ENCODE assay signal across 12 mouse cellular contexts in genomic region chr11:79673072-79673471, GRCm38 (mm10).
DNase-seq lines count a peak whose midpoint lies in the region; ATAC-seq and TF ChIP-seq lines count a peak whose summit lies in the region.
"Had no signal": no experiment of that assay in that cellular context is flagged by ENCODE, and none has a peak within 500 bp of the region (broad histone marks: within the 10 kb centered on the region; RNA-seq: fewer than 3 reads in every experiment).

No protein-coding gene starts in this region.

- no peaks in the 10 kb centered on the region for H3K27me3 ChIP-seq in heart, embryonic 11.5 days (ENCODE audit: control insufficient read depth, insufficient read depth, low read length)
- no peaks in the 10 kb centered on the region for H3K27me3 ChIP-seq in CH12.LX (replicated peaks)
- H3K27me3 ChIP-seq: embryonic facial prominence, embryonic 15.5 days; neural tube, embryonic 15.5 days had no signal

- H3K4me1 ChIP-seq in heart, embryonic 11.5 days (ENCODE audit: control insufficient read depth, insufficient read depth, low read length), result peaks cover 3% of the 10 kb centered on the region; the same call in 1 of the 2 replicates
- H3K4me1 ChIP-seq in CH12.LX (ENCODE audit: control insufficient read depth in 1 of 2, insufficient read depth in 2 of 2), result peaks cover 59 to 89% of the 10 kb centered on the region in 2 experiments

- no peak overlapping the region for H3K27ac ChIP-seq in heart, embryonic 11.5 days (ENCODE audit: low read depth, low read length)
- peak overlapping the region; percentile 99 for H3K27ac ChIP-seq in CH12.LX (ENCODE audit: insufficient read depth, low read depth)
- H3K27ac ChIP-seq: embryonic facial prominence, embryonic 15.5 days; neural tube, embryonic 15.5 days had no signal

- no peak overlapping the region for H3K4me2 ChIP-seq in heart, embryonic 11.5 days
- 0 out of 2 replicates have a peak overlapping the region, but pooled peaks have one; percentile 45 for H3K4me2 ChIP-seq in CH12.LX (ENCODE audit: insufficient read depth, low read depth, poor library complexity, severe bottlenecking)
- H3K4me2 ChIP-seq: embryonic facial prominence, embryonic 15.5 days; neural tube, embryonic 15.5 days had no signal

- TF ChIP-seq RAD21 in CH12.LX (IDR thresholded peaks at IDR 0.05; ENCODE audit: low read depth, low read length), result no peak

- TF ChIP-seq POLR2A in CH12.LX (IDR thresholded peaks at IDR 0.05; ENCODE audit: low read depth, low read length), result peak; percentile 20; the same call in 1 of the 2 replicates

- no peak for ATAC-seq in heart, embryonic 11.5 days (replicated peaks; ENCODE audit: insufficient number of reproducible peaks, low FRiP score, low TSS enrichment)
- no peak for ATAC-seq in CD4-positive, CD25-positive, alpha-beta regulatory T cell, adult 4 months
- ATAC-seq: hindbrain, embryonic 16.5 days had no signal

- dilution Hi-C loops in CH12.LX (cut with MboI; ENCODE audit: extremely low pct_ligation_motif_present, extremely low pct_unique_long_range_greater_than_20kb, low sequenced_read_pairs), result loop anchor here (10.0 kb wide), 1 partner anchor 48 kb away; no protein-coding TSS in a partner anchor

- DNase-seq in heart, adult 8-10 months (ENCODE audit: low spot score), result peak; percentile 16
- no peak for DNase-seq in CH12.LX (ENCODE audit: extremely low read depth)
- DNase-seq in kidney, adult 9 months, result peak; percentile 89
- peak; percentile 64 for DNase-seq in lung, postnatal 25 days (ENCODE audit: low spot score)
- DNase-seq in frontal cortex, postnatal 10 days (ENCODE audit: low spot score in 2 of 2), result no peak
- no peak for DNase-seq in frontal cortex, postnatal 36 days (ENCODE audit: low spot score in 2 of 2)
- DNase-seq: cerebellum, adult 8-10 months had no signal

- 75% methylated on average over 5 of the region's 5 CpGs for WGBS in heart, embryonic 11.5 days (ENCODE audit: insufficient replicate concordance)

- H3K79me2 ChIP-seq in CH12.LX (replicated peaks; ENCODE audit: control insufficient read depth, extremely low read depth, insufficient read depth, poor library complexity, severe bottlenecking), result no peaks in the 10 kb centered on the region

- TF ChIP-seq CTCF in CH12.LX (conservative IDR thresholded peaks at IDR 0.05 in 1 of 2, IDR thresholded peaks at IDR 0.05 in 1 of 2; ENCODE audit: low read depth in 2 of 2, low read length in 2 of 2), result no peak

- no peak overlapping the region for H3K9ac ChIP-seq in heart, embryonic 11.5 days (ENCODE audit: low read depth, low read length)
- peak overlapping the region; percentile 53; the same call in 1 of the 2 replicates for H3K9ac ChIP-seq in CH12.LX (ENCODE audit: insufficient read depth, low read depth)
- H3K9ac ChIP-seq: embryonic facial prominence, embryonic 15.5 days; neural tube, embryonic 15.5 days had no signal

- no peaks in the 10 kb centered on the region for H3K9me3 ChIP-seq in heart, embryonic 11.5 days (replicated peaks; ENCODE audit: control insufficient read depth, low read length)
- H3K9me3 ChIP-seq in CH12.LX (replicated peaks; ENCODE audit: low read length), result peaks cover 2% of the 10 kb centered on the region
- H3K9me3 ChIP-seq: embryonic facial prominence, embryonic 15.5 days; neural tube, embryonic 15.5 days had no signal

- no peaks in the 10 kb centered on the region for H3K36me3 ChIP-seq in heart, embryonic 11.5 days (ENCODE audit: control insufficient read depth, insufficient read depth, low read length)
- no peaks in the 10 kb centered on the region for H3K36me3 ChIP-seq in CH12.LX (replicated peaks in 1 of 2; ENCODE audit: control insufficient read depth in 1 of 2, insufficient read depth in 1 of 2, low read length in 1 of 2)
- H3K36me3 ChIP-seq: embryonic facial prominence, embryonic 15.5 days; neural tube, embryonic 15.5 days had no signal

- in situ Hi-C loops in CH12.LX (cut with MboI; ENCODE audit: low pct_ligation_motif_present, low pct_unique_long_range_greater_than_20kb, low sequenced_read_pairs), result no loop called here

- no peak overlapping the region for H3K4me3 ChIP-seq in heart, embryonic 11.5 days (ENCODE audit: low read depth, low read length)
- H3K4me3 ChIP-seq in CH12.LX (replicated peaks in 1 of 3; ENCODE audit: low read depth in 2 of 3, low read length in 2 of 3, poor library complexity in 1 of 3), result peak overlapping the region in 1 of 3 experiments; percentile 2
- H3K4me3 ChIP-seq: embryonic facial prominence, embryonic 15.5 days; neural tube, embryonic 15.5 days had no signal

- TF ChIP-seq EP300 in CH12.LX (IDR thresholded peaks at IDR 0.05; ENCODE audit: low read length), result no peak

TF ChIP-seq in CH12.LX, 34 proteins besides CTCF, POLR2A, EP300 and RAD21:
- no peak for TF ChIP-seq POLR2AphosphoS2 (IDR thresholded peaks at IDR 0.05; ENCODE audit: low read depth, low read length)
- no peak for TF ChIP-seq CHD1 (IDR thresholded peaks at IDR 0.05; ENCODE audit: low read depth, low read length)
- no peak for TF ChIP-seq USF2 (conservative IDR thresholded peaks at IDR 0.05; ENCODE audit: low read depth, low read length)
- no peak for TF ChIP-seq PAX5 (IDR thresholded peaks at IDR 0.05; ENCODE audit: low read length)
- TF ChIP-seq IRF4 (IDR thresholded peaks at IDR 0.05; ENCODE audit: low read depth, low read length), result no peak
- no peak for TF ChIP-seq JUN (IDR thresholded peaks at IDR 0.05; ENCODE audit: insufficient read depth, low read depth, low read length)
- no peak for TF ChIP-seq TBP (conservative IDR thresholded peaks at IDR 0.05; ENCODE audit: low read depth, low read length)
- no peak for TF ChIP-seq UBTF (IDR thresholded peaks at IDR 0.05; ENCODE audit: low read depth, low read length)
- peak; percentile 41; the same call in 1 of the 2 replicates for TF ChIP-seq TCF12 (IDR thresholded peaks at IDR 0.05; ENCODE audit: low read depth, low read length)
- TF ChIP-seq MAFK (IDR thresholded peaks at IDR 0.05; ENCODE audit: insufficient replicate concordance, low read length), result no peak
- TF ChIP-seq SMC3 (IDR thresholded peaks at IDR 0.05; ENCODE audit: low read depth, low read length), result no peak
- TF ChIP-seq JUND (conservative IDR thresholded peaks at IDR 0.05; ENCODE audit: low read depth, low read length), result no peak
- 0 out of 2 replicates have a peak, but pooled peaks have one; percentile 13 for TF ChIP-seq MYC (IDR thresholded peaks at IDR 0.05; ENCODE audit: low read depth, low read length)
- TF ChIP-seq MEF2A (IDR thresholded peaks at IDR 0.05; ENCODE audit: borderline replicate concordance, low read depth, low read length), result no peak
- TF ChIP-seq USF1 (IDR thresholded peaks at IDR 0.05; ENCODE audit: low read depth, low read length), result no peak
- 0 out of 2 replicates have a peak, but pooled peaks have one; percentile 25 for TF ChIP-seq NRF1 (IDR thresholded peaks at IDR 0.05; ENCODE audit: low read depth, low read length)
- no peak for TF ChIP-seq GABPA (IDR thresholded peaks at IDR 0.05; ENCODE audit: insufficient replicate concordance, low read depth, low read length)
- 0 out of 2 replicates have a peak, but pooled peaks have one; percentile 6 for TF ChIP-seq MAZ (IDR thresholded peaks at IDR 0.05; ENCODE audit: low read depth, low read length)
- TF ChIP-seq RCOR1 (conservative IDR thresholded peaks at IDR 0.05; ENCODE audit: low read depth, low read length), result no peak
- TF ChIP-seq MXI1 (IDR thresholded peaks at IDR 0.05; ENCODE audit: low read depth, low read length), result no peak
- TF ChIP-seq BHLHE40 (IDR thresholded peaks at IDR 0.05; ENCODE audit: low read depth, low read length), result peak; percentile 41; the same call in 1 of the 2 replicates
- no peak for TF ChIP-seq E2F4 (IDR thresholded peaks at IDR 0.05; ENCODE audit: insufficient replicate concordance, low read depth, low read length)
- no peak for TF ChIP-seq ZC3H11A (IDR thresholded peaks at IDR 0.05; ENCODE audit: low read depth, low read length)
- no peak for TF ChIP-seq NELFE (IDR thresholded peaks at IDR 0.05; ENCODE audit: low read depth, low read length)
- no peak for TF ChIP-seq ELF1 (IDR thresholded peaks at IDR 0.05; ENCODE audit: low read depth, low read length)
- TF ChIP-seq CHD2 (IDR thresholded peaks at IDR 0.05; ENCODE audit: low read length), result no peak
- TF ChIP-seq ZNF384 (IDR thresholded peaks at IDR 0.05; ENCODE audit: low read depth, low read length), result no peak
- no peak for TF ChIP-seq ZKSCAN1 (IDR thresholded peaks at IDR 0.05; ENCODE audit: borderline replicate concordance, low read depth, low read length)
- no peak for TF ChIP-seq SIN3A (IDR thresholded peaks at IDR 0.05; ENCODE audit: low read length)
- no peak for TF ChIP-seq KAT2A (IDR thresholded peaks at IDR 0.05; ENCODE audit: insufficient replicate concordance, low read length)
- TF ChIP-seq ETS1 (conservative IDR thresholded peaks at IDR 0.05; ENCODE audit: low read depth, low read length), result no peak
- TF ChIP-seq MAX (IDR thresholded peaks at IDR 0.05; ENCODE audit: low read length), result peak; percentile 23; the same call in 1 of the 2 replicates
- no peak; the same call in 1 of the 2 replicates for TF ChIP-seq HCFC1 (IDR thresholded peaks at IDR 0.05; ENCODE audit: low read depth, low read length)
- 0 out of 2 replicates have a peak, but pooled peaks have one; percentile 16 for TF ChIP-seq ZMIZ1 (IDR thresholded peaks at IDR 0.05; ENCODE audit: low read depth, low read length)

Comparison
In these comparisons a context has a peak if more than half of its experiments do, and no peak if none do; other contexts are left out.
1. DNase-seq: peak in heart, adult 8-10 months (single experiment), kidney, adult 9 months (single experiment) and lung, postnatal 25 days (single experiment); none in CH12.LX (single experiment), frontal cortex, postnatal 10 days (0 of 2) and frontal cortex, postnatal 36 days (0 of 2).